Mouse (Mus musculus) MEL (cell line): Measurements from ENCODE around the gene Ripply2. TPM values are rescaled to one million over a fixed set of nuclear protein-coding genes. Genes with fewer than 3 reads are reported as not detected.
"Not testable (repeated sequence)": the region's sequence is repeated elsewhere in the genome, so short reads cannot be mapped to it uniquely, and the experiment has no call there.

Experiments
- DNase-seq: peaks from one replicate; pipeline ENCODE4 v3.0.0; 2011; ENCODE audit warnings: low read depth, low spot score
- H3K27ac ChIP-seq: 2 replicates; pipeline ENCODE4 v1.5.1; 2012; ENCODE audit warnings: low read depth, mild to moderate bottlenecking, control low read depth, low read length, moderate library complexity; ENCODE audit not compliant: control insufficient read depth
- H3K27me3 ChIP-seq, 2 experiments: fragments of 150-350 bp in 1 of 2; sonication (generic) in 1 of 2; 2 replicates each; pipeline ENCODE4 v1.6.1; 2012; ENCODE audit warnings: low read length in 2 of 2, mild to moderate bottlenecking in 2 of 2, improper control_type of control experiment in 1 of 2, moderate library complexity in 1 of 2; ENCODE audit not compliant: insufficient read depth in 2 of 2, control insufficient read depth in 1 of 2
- H3K36me3 ChIP-seq, 2 experiments: 2 replicates each; pipeline ENCODE4 v1.6.1; 2012 to 2014; ENCODE audit warnings: low read length in 2 of 2, improper control_type of control experiment in 1 of 2, inconsistent platforms in 1 of 2, mild to moderate bottlenecking in 1 of 2; ENCODE audit not compliant: insufficient read depth in 2 of 2, control insufficient read depth in 1 of 2
- H3K4me1 ChIP-seq, 2 experiments: fragments of 150-350 bp in 1 of 2; sonication (generic) in 1 of 2; 2 replicates each; pipeline ENCODE4 v1.6.1; 2012; ENCODE audit warnings: low read length in 2 of 2, improper control_type of control experiment in 1 of 2, mild to moderate bottlenecking in 1 of 2; ENCODE audit not compliant: insufficient read depth in 2 of 2, control insufficient read depth in 1 of 2
- H3K4me3 ChIP-seq, 2 experiments: fragments of 150-350 bp in 1 of 2; sonication (generic) in 1 of 2; 2 replicates each; pipeline ENCODE4 v1.5.1; 2012; ENCODE audit warnings: low read depth in 2 of 2, low read length in 2 of 2, mild to moderate bottlenecking in 2 of 2, moderate library complexity in 2 of 2, control low read depth in 1 of 2, improper control_type of control experiment in 1 of 2; ENCODE audit not compliant: control insufficient read depth in 1 of 2, insufficient read depth in 1 of 2
- H3K79me2 ChIP-seq: 2 replicates; pipeline ENCODE4 v1.6.1; 2012; ENCODE audit warnings: mild to moderate bottlenecking, low read length, moderate library complexity; ENCODE audit not compliant: control insufficient read depth, poor library complexity, insufficient read depth
- H3K9ac ChIP-seq: 2 replicates; pipeline ENCODE4 v1.6.1; 2012; ENCODE audit warnings: low read depth, mild to moderate bottlenecking, control low read depth, low read length, moderate library complexity; ENCODE audit not compliant: control insufficient read depth, poor library complexity, severe bottlenecking
- H3K9me3 ChIP-seq: fragments of 150-350 bp; sonication (generic); replicated peaks from 2 replicates; pipeline ENCODE4 v1.6.1; 2012; ENCODE audit warnings: mild to moderate bottlenecking, low read length, improper control_type of control experiment, moderate library complexity; ENCODE audit not compliant: insufficient read depth
- BHLHE40 ChIP-seq: IDR thresholded peaks from 2 replicates; pipeline ENCODE4 v1.6.1; 2012; ENCODE audit warnings: low read depth, mild to moderate bottlenecking, inconsistent platforms, low read length, improper control_type of control experiment, borderline replicate concordance
- CHD2 ChIP-seq: IDR thresholded peaks from 2 replicates; pipeline ENCODE4 v1.6.1; 2011; ENCODE audit warnings: low read length, improper control_type of control experiment
- E2F4 ChIP-seq: IDR thresholded peaks from 2 replicates; pipeline ENCODE4 v1.6.1; 2011; ENCODE audit warnings: low read depth, low read length, improper control_type of control experiment, borderline replicate concordance
- ELF1 ChIP-seq: IDR thresholded peaks from 2 replicates; pipeline ENCODE4 v1.6.1; 2014; ENCODE audit warnings: low read depth, mild to moderate bottlenecking, inconsistent platforms, low read length, improper control_type of control experiment, moderate library complexity
- EP300 ChIP-seq, 2 experiments: IDR thresholded peaks; 2 replicates each; pipeline ENCODE4 v1.6.1; 2011; ENCODE audit warnings: improper control_type of control experiment in 2 of 2, low read length in 2 of 2, low read depth in 1 of 2, mild to moderate bottlenecking in 1 of 2
- GATA1 ChIP-seq: IDR thresholded peaks from 2 replicates; pipeline ENCODE4 v1.6.1; 2011; ENCODE audit warnings: low read depth, low read length, improper control_type of control experiment
- MAX ChIP-seq: IDR thresholded peaks from 2 replicates; pipeline ENCODE4 v1.6.1; 2011; ENCODE audit warnings: low read length, improper control_type of control experiment
- MXI1 ChIP-seq: IDR thresholded peaks from 2 replicates; pipeline ENCODE4 v1.6.1; 2011; ENCODE audit warnings: mild to moderate bottlenecking, low read depth, low read length, improper control_type of control experiment
- MYC ChIP-seq: IDR thresholded peaks from 2 replicates; pipeline ENCODE4 v1.6.1; 2011; ENCODE audit warnings: low read depth, mild to moderate bottlenecking, low read length, improper control_type of control experiment, moderate library complexity
- NRF1 ChIP-seq: IDR thresholded peaks from 2 replicates; pipeline ENCODE4 v1.6.1; 2014; ENCODE audit warnings: low read depth, mild to moderate bottlenecking, inconsistent platforms, low read length, improper control_type of control experiment, moderate library complexity; ENCODE audit not compliant: poor library complexity, insufficient read depth, severe bottlenecking
- POLR2A ChIP-seq, 2 experiments: IDR thresholded peaks; 2 replicates each; pipeline ENCODE4 v1.6.1; 2011 to 2012; ENCODE audit warnings: low read length in 2 of 2, mild to moderate bottlenecking in 2 of 2, control low read depth in 1 of 2, improper control_type of control experiment in 1 of 2, low read depth in 1 of 2, moderate library complexity in 1 of 2; ENCODE audit not compliant: control insufficient read depth in 1 of 2, insufficient read depth in 1 of 2, poor library complexity in 1 of 2
- RAD21 ChIP-seq: IDR thresholded peaks from 2 replicates; pipeline ENCODE4 v1.6.1; 2011; ENCODE audit warnings: mild to moderate bottlenecking, low read depth, low read length, improper control_type of control experiment
- SIN3A ChIP-seq: IDR thresholded peaks from 2 replicates; pipeline ENCODE4 v1.6.1; 2012; ENCODE audit warnings: low read length, improper control_type of control experiment, inconsistent platforms
- TAL1 ChIP-seq: IDR thresholded peaks from 2 replicates; pipeline ENCODE4 v1.6.1; 2012; ENCODE audit warnings: mild to moderate bottlenecking, inconsistent platforms, low read length, moderate library complexity, mixed read lengths
- UBTF ChIP-seq: IDR thresholded peaks from 2 replicates; pipeline ENCODE4 v1.6.1; 2012; ENCODE audit warnings: low read depth, mild to moderate bottlenecking, inconsistent platforms, low read length, improper control_type of control experiment, moderate library complexity, borderline replicate concordance; ENCODE audit not compliant: insufficient read depth
- ZC3H11A ChIP-seq: IDR thresholded peaks from 2 replicates; pipeline ENCODE4 v1.6.1; 2012; ENCODE audit warnings: low read depth, mild to moderate bottlenecking, inconsistent platforms, low read length, improper control_type of control experiment
- ZNF384 ChIP-seq: IDR thresholded peaks from 2 replicates; pipeline ENCODE4 v1.6.1; 2012; ENCODE audit warnings: low read depth, mild to moderate bottlenecking, inconsistent platforms, low read length, improper control_type of control experiment
- polyA plus RNA-seq, 2 experiments: library from polyadenylated mRNA; stranded (reverse) in 1 of 2; unstranded in 1 of 2; fragments of >175 nt in 1 of 2; fragments of >200 nt in 1 of 2; gene quantifications; 2 replicates each; pipeline versions ENCODE4 v1.2.1 to v1.2.4; 2012; ENCODE audit warnings: low replicate concordance in 2 of 2, low read depth in 1 of 2; ENCODE audit not compliant: insufficient read length in 2 of 2, insufficient read depth in 1 of 2, missing spikeins in 1 of 2
- total RNA-seq: library from RNA; depleted of rRNA; stranded (reverse); fragments of 300-350 nt; gene quantifications from 2 replicates; pipeline ENCODE4 v1.2.3, GENCODE M21; 2012; rRNA removed

Ripply2 gene
- not detected in 2 replicates for total RNA-seq
- polyA plus RNA-seq = not detected

DNA sequence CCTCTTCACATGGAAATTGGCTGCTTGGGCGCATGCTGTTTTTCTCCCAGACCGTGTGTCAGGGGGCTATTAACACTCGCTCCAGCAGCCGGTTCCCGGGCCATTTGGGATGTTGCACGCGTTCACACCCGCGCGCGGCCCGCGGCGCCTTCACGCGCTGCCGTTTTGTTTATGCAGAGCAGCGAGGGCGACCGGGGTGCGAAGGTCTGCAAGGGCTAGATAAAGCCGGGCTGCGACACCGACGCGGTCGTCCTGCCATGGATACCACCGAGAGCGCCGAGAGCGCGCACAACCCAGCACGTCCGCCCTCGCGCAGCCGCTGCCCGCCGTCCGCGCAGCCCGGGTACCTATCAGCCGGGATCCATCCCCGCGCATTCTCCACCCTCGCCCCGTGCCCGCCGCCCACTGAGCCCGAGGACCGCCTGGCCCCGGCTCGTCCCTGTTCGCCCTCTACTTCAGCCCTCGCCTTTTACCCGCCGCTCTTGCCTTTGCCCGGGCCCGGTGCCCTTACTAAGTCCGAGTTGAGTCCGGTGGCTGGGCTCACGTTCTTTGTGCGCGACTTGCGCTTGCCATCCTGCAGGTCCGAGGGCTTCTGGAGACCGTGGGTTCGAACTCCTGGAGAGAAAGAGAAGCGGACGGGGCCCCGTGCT, at the start of gene Ripply2:
Gene Ripply2 (plus strand): TSS at position 250 of the 650 bp plus-strand sequence.
- Histone ChIP-seq H3K4me3 (no peak within 1 kb of the TSS), H3K9me3 (no peaks in the 10 kb centered on the region), H3K36me3 (no peaks in the 10 kb centered on the region), H3K79me2 (no peaks in the 10 kb centered on the region), H3K27ac (no peak within 1 kb of the TSS), H3K9ac (no peak within 1 kb of the TSS), H3K4me1 (no peaks in the 10 kb centered on the region), H3K27me3 (no peaks in the 10 kb centered on the region)
- no peak for DNase-seq
- TF ChIP-seq E2F4 = no peak
- TF ChIP-seq ZC3H11A = no peak
- TF ChIP-seq CHD2 = no peak
- TF ChIP-seq GATA1 = no peak
- no peak for TF ChIP-seq MAX
- no peak for TF ChIP-seq NRF1
- no peak for TF ChIP-seq RAD21
- TF ChIP-seq BHLHE40 = no peak
- no peak for TF ChIP-seq UBTF
- no peak for TF ChIP-seq POLR2A (IDR thresholded peaks at IDR 0.05; ENCODE audit: control insufficient read depth in 1 of 2, insufficient read depth in 1 of 2, low read depth in 1 of 2, low read length in 2 of 2, poor library complexity in 1 of 2)
- no peak for TF ChIP-seq SIN3A
- no peak for TF ChIP-seq ELF1
- TF ChIP-seq MXI1 = no peak
- TF ChIP-seq EP300 (IDR thresholded peaks at IDR 0.05; ENCODE audit: low read depth in 1 of 2, low read length in 2 of 2) = no peak
- no peak for TF ChIP-seq TAL1
- no peak for TF ChIP-seq ZNF384
- TF ChIP-seq MYC = no peak

DNA sequence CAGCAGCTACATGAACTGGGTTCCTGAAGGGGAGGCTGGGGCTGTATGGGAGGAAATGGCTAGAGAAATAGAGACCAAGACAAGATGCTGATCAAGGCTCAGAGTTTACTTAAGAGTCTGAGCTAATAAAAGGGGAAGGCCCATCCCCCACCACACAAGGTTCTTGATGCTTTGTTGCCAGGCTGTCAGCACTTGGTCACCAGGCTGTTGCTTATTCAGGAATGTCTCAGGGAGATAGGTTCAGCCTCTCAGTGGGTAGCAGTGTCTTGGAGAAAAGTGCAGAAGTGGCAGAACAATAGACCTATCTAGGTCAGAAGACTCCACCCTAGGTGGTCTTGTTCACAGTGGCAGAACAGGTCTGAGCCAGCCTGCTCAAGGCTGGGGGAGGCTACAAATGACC, 42.9 kb upstream of the Ripply2 start:
- H3K9me3 ChIP-seq, H3K36me3 ChIP-seq, DNase-seq, H3K9ac ChIP-seq, H3K79me2 ChIP-seq, H3K4me1 ChIP-seq, H3K27ac ChIP-seq, H3K4me3 ChIP-seq, H3K27me3 ChIP-seq: not testable (repeated sequence)
